Mouse (Mus musculus): ENCODE measurements around the gene Alk. TPM values are rescaled to one million over a fixed set of nuclear protein-coding genes. Genes with fewer than 3 reads are reported as not detected.

The Alk gene
- polyA plus RNA-seq, 1 experiment from 2014 or later = 0.56 TPM

DNA sequence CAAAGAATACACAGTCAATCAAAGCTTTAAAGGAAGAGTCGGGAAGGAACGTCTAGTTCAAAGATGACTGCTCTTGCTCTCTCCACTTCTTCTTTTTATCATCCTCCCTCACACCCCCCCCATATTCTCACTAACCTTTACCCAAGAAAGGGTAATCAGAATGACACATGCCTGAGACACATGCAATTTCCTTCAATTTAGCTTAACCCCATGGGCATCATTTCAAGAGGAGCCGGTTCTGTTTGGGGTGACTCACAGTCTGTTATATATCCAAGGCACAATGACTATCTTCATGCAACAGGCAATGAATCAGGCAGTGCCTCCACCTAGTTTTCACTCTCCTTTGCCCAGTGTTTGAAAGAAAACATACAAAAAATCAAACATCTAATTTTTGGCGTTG, 265.0 kb downstream of the Alk start:
- Histone ChIP-seq H3K9ac (ENCODE audit: low read depth, low read length) (no peak overlapping the region), H3K36me3 (ENCODE audit: control insufficient read depth, insufficient read depth, low read length) (no peaks in the 10 kb centered on the region), H3K27me3 (replicated peaks; ENCODE audit: control insufficient read depth, insufficient read depth, low read length) (no peaks in the 10 kb centered on the region), H3K27ac (replicated peaks; ENCODE audit: low read depth, low read length) (no peak overlapping the region), H3K4me2 (ENCODE audit: low read depth, low read length) (no peak overlapping the region), H3K9me3 (ENCODE audit: control insufficient read depth, low read length) (no peaks in the 10 kb centered on the region), H3K4me3 (ENCODE audit: low read depth, low read length) (no peak overlapping the region), H3K4me1 (ENCODE audit: control insufficient read depth, insufficient read depth, low read length) (no peaks in the 10 kb centered on the region)
- no peak for ATAC-seq (ENCODE audit: low read depth)
- DNase-seq (ENCODE audit: low spot score) = no peak
- 88% methylated on average over 4 of the region's 4 CpGs for WGBS

DNA sequence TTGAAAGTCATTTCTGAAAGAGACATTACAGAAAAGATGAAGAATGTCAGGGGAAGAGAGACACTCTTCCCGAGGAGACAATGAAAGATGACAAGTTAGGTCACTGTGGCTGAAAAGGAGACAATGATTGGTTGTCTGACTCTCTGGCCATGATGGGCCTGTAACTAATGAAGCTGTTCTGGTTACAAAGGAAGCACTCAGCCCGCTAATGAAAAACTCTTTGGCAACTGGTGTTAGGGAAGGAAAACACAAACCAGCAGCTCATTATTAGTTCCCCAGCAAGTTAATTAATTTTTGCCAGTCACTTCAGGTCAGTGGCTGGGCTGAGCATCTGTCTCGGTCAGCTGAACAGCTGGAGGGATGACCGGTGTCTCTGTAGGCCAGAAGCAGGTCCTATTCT, 271.5 kb downstream of the Alk start:
- Histone ChIP-seq H3K4me2 (ENCODE audit: low read depth, low read length) (no peak overlapping the region), H3K9ac (ENCODE audit: low read depth, low read length) (no peak overlapping the region), H3K9me3 (ENCODE audit: control insufficient read depth, low read length) (no peaks in the 10 kb centered on the region), H3K4me3 (ENCODE audit: low read depth, low read length) (no peak overlapping the region), H3K36me3 (ENCODE audit: control insufficient read depth, insufficient read depth, low read length) (no peaks in the 10 kb centered on the region), H3K4me1 (ENCODE audit: control insufficient read depth, insufficient read depth, low read length) (no peaks in the 10 kb centered on the region), H3K27me3 (replicated peaks; ENCODE audit: control insufficient read depth, insufficient read depth, low read length) (no peaks in the 10 kb centered on the region), H3K27ac (replicated peaks; ENCODE audit: low read depth, low read length) (no peak overlapping the region)
- 48% methylated on average over 4 of the region's 4 CpGs for WGBS
- ATAC-seq (ENCODE audit: low read depth) (no peak; the same call in 1 of the 2 replicates), DNase-seq (ENCODE audit: low spot score) (peak; percentile 25)

DNA sequence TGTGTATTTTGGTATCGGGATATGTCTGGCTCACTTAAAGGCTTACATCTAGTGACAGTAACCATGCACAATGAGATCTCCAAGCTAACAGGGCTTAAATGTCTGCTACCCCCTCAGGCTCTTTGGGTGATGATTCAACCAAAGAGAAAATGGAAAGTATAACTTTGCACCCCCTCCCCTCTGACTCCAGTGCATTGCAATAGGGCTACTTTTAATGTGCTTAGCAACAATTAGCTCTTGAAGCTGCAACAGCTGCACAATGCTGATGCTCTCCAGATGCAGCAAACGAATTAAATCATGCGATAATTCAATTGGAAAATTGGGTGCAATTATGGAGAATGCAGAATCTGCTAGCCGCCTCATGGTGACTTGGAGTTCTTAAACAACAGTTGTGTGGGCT, 278.5 kb downstream of the Alk start:
- WGBS = 72% methylated on average over 4 of the region's 4 CpGs
- ATAC-seq (ENCODE audit: low read depth) (peak; percentile 30; the same call in 1 of the 2 replicates), DNase-seq (ENCODE audit: low spot score) (peak; percentile 40)
- H3K9ac ChIP-seq (ENCODE audit: low read depth, low read length) = no peak overlapping the region
- H3K36me3 ChIP-seq (ENCODE audit: control insufficient read depth, insufficient read depth, low read length) = no peaks in the 10 kb centered on the region
- H3K27me3 ChIP-seq (replicated peaks; ENCODE audit: control insufficient read depth, insufficient read depth, low read length) = no peaks in the 10 kb centered on the region
- no peaks in the 10 kb centered on the region for H3K9me3 ChIP-seq (ENCODE audit: control insufficient read depth, low read length)
- H3K4me2 ChIP-seq (ENCODE audit: low read depth, low read length) = no peak overlapping the region
- no peak overlapping the region for H3K27ac ChIP-seq (replicated peaks; ENCODE audit: low read depth, low read length)
- H3K4me3 ChIP-seq (ENCODE audit: low read depth, low read length) = no peak overlapping the region
- H3K4me1 ChIP-seq (ENCODE audit: control insufficient read depth, insufficient read depth, low read length) = no peaks in the 10 kb centered on the region

DNA sequence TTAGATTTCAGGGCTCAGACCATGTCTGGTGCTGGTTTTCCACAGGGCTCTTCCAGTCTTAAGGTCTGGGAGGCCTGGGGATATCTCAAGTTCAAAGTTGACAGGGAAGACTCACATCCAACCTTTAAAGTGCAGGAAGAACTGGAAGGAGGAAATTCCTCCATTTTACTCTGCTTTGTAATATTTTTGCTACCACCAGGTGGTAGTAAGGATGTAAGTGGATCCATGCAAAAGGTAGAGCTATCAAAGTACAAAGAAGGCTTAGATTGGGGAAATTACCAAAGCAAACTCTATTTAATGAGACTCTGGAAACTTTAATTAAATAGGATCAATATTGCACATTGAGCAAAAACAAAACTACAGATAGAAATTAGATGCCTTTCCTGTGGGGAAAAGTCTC, 284.9 kb downstream of the Alk start:
- no peaks in the 10 kb centered on the region for H3K4me1 ChIP-seq (ENCODE audit: control insufficient read depth, insufficient read depth, low read length)
- H3K4me3 ChIP-seq (ENCODE audit: low read depth, low read length) = no peak overlapping the region
- no peaks in the 10 kb centered on the region for H3K36me3 ChIP-seq (ENCODE audit: control insufficient read depth, insufficient read depth, low read length)
- ATAC-seq (ENCODE audit: low read depth) (no peak), DNase-seq (ENCODE audit: low spot score) (no peak)
- no peak overlapping the region for H3K4me2 ChIP-seq (ENCODE audit: low read depth, low read length)
- H3K9me3 ChIP-seq (ENCODE audit: control insufficient read depth, low read length) = no peaks in the 10 kb centered on the region
- H3K27me3 ChIP-seq (replicated peaks; ENCODE audit: control insufficient read depth, insufficient read depth, low read length) = no peaks in the 10 kb centered on the region
- H3K27ac ChIP-seq (replicated peaks; ENCODE audit: low read depth, low read length) = no peak overlapping the region
- no peak overlapping the region for H3K9ac ChIP-seq (ENCODE audit: low read depth, low read length)

DNA sequence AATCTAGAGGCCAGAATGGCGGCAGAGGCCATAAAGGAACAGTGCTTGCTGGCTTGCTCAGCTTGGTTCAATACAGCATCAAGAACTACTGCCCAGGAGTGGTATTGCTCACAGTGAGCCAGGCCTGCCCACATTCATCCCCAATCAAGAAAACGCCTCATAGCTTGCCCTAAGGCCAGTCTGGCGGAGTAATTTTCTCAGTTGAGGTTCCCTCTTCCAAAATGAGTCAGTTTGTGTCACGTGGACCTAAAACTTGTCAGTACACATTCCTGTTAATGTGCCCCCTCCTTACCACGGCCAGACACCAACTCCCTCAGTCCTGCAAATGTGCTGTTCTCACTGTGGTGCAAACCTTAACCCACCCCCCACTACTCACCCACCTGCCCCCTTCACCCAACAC, 304.8 kb downstream of the Alk start:
- Histone ChIP-seq H3K27ac (replicated peaks; ENCODE audit: low read depth, low read length) (no peak overlapping the region), H3K9ac (ENCODE audit: low read depth, low read length) (no peak overlapping the region), H3K4me3 (ENCODE audit: low read depth, low read length) (no peak overlapping the region), H3K4me2 (ENCODE audit: low read depth, low read length) (no peak overlapping the region), H3K4me1 (ENCODE audit: control insufficient read depth, insufficient read depth, low read length) (no peaks in the 10 kb centered on the region), H3K9me3 (ENCODE audit: control insufficient read depth, low read length) (no peaks in the 10 kb centered on the region), H3K27me3 (replicated peaks; ENCODE audit: control insufficient read depth, insufficient read depth, low read length) (no peaks in the 10 kb centered on the region), H3K36me3 (ENCODE audit: control insufficient read depth, insufficient read depth, low read length) (no peaks in the 10 kb centered on the region)
- DNase-seq (ENCODE audit: low spot score) = no peak
- WGBS = 80% methylated on average over 5 of the region's 5 CpGs
- ATAC-seq (ENCODE audit: low read depth) = no peak

DNA sequence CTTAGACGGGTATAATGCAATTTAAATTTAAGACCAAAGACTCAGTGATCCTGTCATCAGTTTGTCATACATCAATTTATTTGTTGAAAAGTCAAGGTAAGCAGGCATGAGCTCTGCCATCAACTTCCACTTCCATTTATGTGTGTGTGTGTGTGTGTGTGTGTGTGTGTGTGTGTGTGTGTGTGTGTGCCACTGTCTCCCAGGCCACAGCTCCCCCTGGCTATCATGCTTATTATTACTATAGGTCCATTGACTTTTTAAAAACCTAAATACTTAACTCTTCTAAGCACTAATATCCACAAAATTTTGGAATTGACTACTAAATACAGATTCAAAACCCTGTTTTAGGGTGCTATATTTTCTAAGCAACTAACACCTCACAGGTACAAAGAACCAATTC, 308.1 kb downstream of the Alk start:
- ATAC-seq (ENCODE audit: low read depth) (no peak), DNase-seq (ENCODE audit: low spot score) (no peak)
- H3K9me3 ChIP-seq (ENCODE audit: control insufficient read depth, low read length) = no peaks in the 10 kb centered on the region
- H3K9ac ChIP-seq (ENCODE audit: low read depth, low read length) = no peak overlapping the region
- WGBS = 77% methylated on average over 1 of the region's 1 CpGs
- no peaks in the 10 kb centered on the region for H3K27me3 ChIP-seq (replicated peaks; ENCODE audit: control insufficient read depth, insufficient read depth, low read length)
- H3K36me3 ChIP-seq (ENCODE audit: control insufficient read depth, insufficient read depth, low read length) = no peaks in the 10 kb centered on the region
- no peak overlapping the region for H3K4me2 ChIP-seq (ENCODE audit: low read depth, low read length)
- no peak overlapping the region for H3K4me3 ChIP-seq (ENCODE audit: low read depth, low read length)
- no peak overlapping the region for H3K27ac ChIP-seq (replicated peaks; ENCODE audit: low read depth, low read length)
- no peaks in the 10 kb centered on the region for H3K4me1 ChIP-seq (ENCODE audit: control insufficient read depth, insufficient read depth, low read length)

DNA sequence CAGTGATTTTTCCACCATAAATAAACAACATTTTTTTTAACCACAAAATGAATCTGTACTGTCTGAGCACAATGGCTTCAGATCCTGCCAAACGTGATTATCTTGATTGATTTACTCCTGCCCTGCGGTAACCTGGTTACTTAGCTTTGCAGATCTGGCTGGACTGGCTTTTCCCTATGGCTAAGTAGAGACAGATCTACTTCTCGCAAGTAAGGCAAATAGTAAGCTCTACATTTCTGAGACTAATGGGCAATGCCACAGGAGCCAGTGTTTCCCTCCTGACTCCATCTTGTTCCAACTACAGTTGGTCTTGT, 311.2 kb downstream of the Alk start:
- Histone ChIP-seq H3K27me3 (replicated peaks; ENCODE audit: control insufficient read depth, insufficient read depth, low read length) (no peaks in the 10 kb centered on the region), H3K27ac (replicated peaks; ENCODE audit: low read depth, low read length) (no peak overlapping the region), H3K4me2 (ENCODE audit: low read depth, low read length) (no peak overlapping the region), H3K9me3 (ENCODE audit: control insufficient read depth, low read length) (no peaks in the 10 kb centered on the region), H3K4me3 (ENCODE audit: low read depth, low read length) (no peak overlapping the region), H3K36me3 (ENCODE audit: control insufficient read depth, insufficient read depth, low read length) (no peaks in the 10 kb centered on the region), H3K9ac (ENCODE audit: low read depth, low read length) (no peak overlapping the region), H3K4me1 (ENCODE audit: control insufficient read depth, insufficient read depth, low read length) (no peaks in the 10 kb centered on the region)
- ATAC-seq (ENCODE audit: low read depth) = no peak
- peak; percentile 29 for DNase-seq (ENCODE audit: low spot score)
- 46% methylated on average over 3 of the region's 3 CpGs for WGBS

DNA sequence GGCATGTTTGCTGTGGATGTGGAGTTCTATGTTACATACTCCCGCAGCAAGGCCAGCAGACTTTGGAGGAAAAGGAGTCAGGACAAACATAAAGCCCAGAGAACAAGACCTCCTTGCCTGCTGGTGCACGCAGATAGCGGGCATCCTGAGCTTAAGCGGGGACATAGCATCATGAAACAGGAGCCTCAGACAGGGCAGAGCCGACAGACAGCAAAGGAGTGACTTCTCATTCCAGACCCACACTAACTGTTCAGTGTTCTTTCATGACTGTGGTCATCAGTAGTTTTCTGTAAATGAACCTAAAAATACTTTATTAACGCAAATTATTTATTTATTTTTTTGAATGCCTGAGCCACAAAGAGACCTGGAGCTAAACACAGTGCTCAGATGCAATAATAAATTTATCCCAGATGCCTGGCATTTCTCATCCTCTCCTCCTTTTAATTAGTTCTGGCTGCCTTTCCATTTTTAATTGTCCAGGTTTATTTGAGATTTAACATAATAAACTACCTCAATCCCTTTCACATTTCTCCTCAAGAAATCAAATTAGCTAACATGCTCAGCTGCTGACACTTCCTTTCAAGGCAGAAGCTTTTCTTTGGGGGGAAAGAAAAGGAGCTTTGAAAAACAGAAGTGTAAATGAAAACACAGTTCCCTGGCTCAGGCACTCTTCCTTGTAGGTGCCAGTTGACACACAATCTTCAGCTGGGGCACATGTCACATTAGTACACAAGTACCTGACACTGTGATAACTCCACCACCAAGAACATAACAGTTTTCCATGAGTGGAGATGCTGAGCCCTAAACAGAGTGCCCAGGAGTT, 311.8 kb downstream of the Alk start:
- H3K9me3 ChIP-seq (ENCODE audit: control insufficient read depth, low read length) = no peaks in the 10 kb centered on the region
- no peak overlapping the region for H3K9ac ChIP-seq (ENCODE audit: low read depth, low read length)
- no peaks in the 10 kb centered on the region for H3K4me1 ChIP-seq (ENCODE audit: control insufficient read depth, insufficient read depth, low read length)
- H3K4me3 ChIP-seq (ENCODE audit: low read depth, low read length) = no peak overlapping the region
- H3K4me2 ChIP-seq (ENCODE audit: low read depth, low read length) = no peak overlapping the region
- H3K27ac ChIP-seq (replicated peaks; ENCODE audit: low read depth, low read length) = no peak overlapping the region
- ATAC-seq (ENCODE audit: low read depth) (no peak), DNase-seq (ENCODE audit: low spot score) (no peak)
- H3K27me3 ChIP-seq (replicated peaks; ENCODE audit: control insufficient read depth, insufficient read depth, low read length) = no peaks in the 10 kb centered on the region
- no peaks in the 10 kb centered on the region for H3K36me3 ChIP-seq (ENCODE audit: control insufficient read depth, insufficient read depth, low read length)
- WGBS = 67% methylated on average over 6 of the region's 6 CpGs

DNA sequence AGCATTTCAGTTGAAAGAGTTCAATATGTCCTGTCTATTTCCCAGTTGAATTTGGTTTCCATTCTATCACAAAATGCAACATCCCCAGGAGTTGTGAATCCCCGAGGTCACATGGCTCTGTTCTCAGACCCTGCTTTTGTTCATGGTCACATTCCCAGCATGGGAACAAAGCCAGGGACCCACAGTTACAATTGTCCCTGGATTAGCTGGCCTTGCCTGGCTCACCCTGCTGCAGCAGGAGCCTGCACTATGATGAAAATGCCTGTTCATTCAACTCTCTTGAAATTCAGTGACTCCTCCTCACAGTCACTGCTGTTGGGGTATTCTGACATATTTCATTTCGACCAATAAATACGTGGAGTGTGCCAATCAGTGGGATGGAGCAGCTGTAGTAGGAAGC, 318.5 kb downstream of the Alk start:
- no peak overlapping the region for H3K9ac ChIP-seq (ENCODE audit: low read depth, low read length)
- no peak overlapping the region for H3K4me3 ChIP-seq (ENCODE audit: low read depth, low read length)
- H3K27me3 ChIP-seq (replicated peaks; ENCODE audit: control insufficient read depth, insufficient read depth, low read length) = no peaks in the 10 kb centered on the region
- H3K36me3 ChIP-seq (ENCODE audit: control insufficient read depth, insufficient read depth, low read length) = no peaks in the 10 kb centered on the region
- 48% methylated on average over 3 of the region's 3 CpGs for WGBS
- H3K27ac ChIP-seq (replicated peaks; ENCODE audit: low read depth, low read length) = no peak overlapping the region
- no peaks in the 10 kb centered on the region for H3K4me1 ChIP-seq (ENCODE audit: control insufficient read depth, insufficient read depth, low read length)
- DNase-seq (ENCODE audit: low spot score) (no peak), ATAC-seq (ENCODE audit: low read depth) (no peak)
- no peaks in the 10 kb centered on the region for H3K9me3 ChIP-seq (ENCODE audit: control insufficient read depth, low read length)
- no peak overlapping the region for H3K4me2 ChIP-seq (ENCODE audit: low read depth, low read length)
